Mouse (Mus musculus) MEL (cell line): ENCODE results near the gene Fam57a. TPM values are rescaled to one million over a fixed set of nuclear protein-coding genes. Genes with fewer than 3 reads are reported as not detected.
A peak's percentile ranks its signal among the peaks of the same experiment; 100 is the strongest.

Source experiments
- DNase-seq: peaks from one replicate; pipeline ENCODE4 v3.0.0; 2011; ENCODE audit warnings: low read depth, low spot score
- H3K27ac ChIP-seq: 2 replicates; pipeline ENCODE4 v1.5.1; 2012; ENCODE audit warnings: low read depth, mild to moderate bottlenecking, control low read depth, low read length, moderate library complexity; ENCODE audit not compliant: control insufficient read depth
- H3K27me3 ChIP-seq, 2 experiments: fragments of 150-350 bp in 1 of 2; sonication (generic) in 1 of 2; 2 replicates each; pipeline ENCODE4 v1.6.1; 2012; ENCODE audit warnings: low read length in 2 of 2, mild to moderate bottlenecking in 2 of 2, improper control_type of control experiment in 1 of 2, moderate library complexity in 1 of 2; ENCODE audit not compliant: insufficient read depth in 2 of 2, control insufficient read depth in 1 of 2
- H3K36me3 ChIP-seq, 2 experiments: 2 replicates each; pipeline ENCODE4 v1.6.1; 2012 to 2014; ENCODE audit warnings: low read length in 2 of 2, improper control_type of control experiment in 1 of 2, inconsistent platforms in 1 of 2, mild to moderate bottlenecking in 1 of 2; ENCODE audit not compliant: insufficient read depth in 2 of 2, control insufficient read depth in 1 of 2
- H3K4me1 ChIP-seq, 2 experiments: fragments of 150-350 bp in 1 of 2; sonication (generic) in 1 of 2; 2 replicates each; pipeline ENCODE4 v1.6.1; 2012; ENCODE audit warnings: low read length in 2 of 2, improper control_type of control experiment in 1 of 2, mild to moderate bottlenecking in 1 of 2; ENCODE audit not compliant: insufficient read depth in 2 of 2, control insufficient read depth in 1 of 2
- H3K4me3 ChIP-seq, 2 experiments: fragments of 150-350 bp in 1 of 2; sonication (generic) in 1 of 2; 2 replicates each; pipeline ENCODE4 v1.5.1; 2012; ENCODE audit warnings: low read depth in 2 of 2, low read length in 2 of 2, mild to moderate bottlenecking in 2 of 2, moderate library complexity in 2 of 2, control low read depth in 1 of 2, improper control_type of control experiment in 1 of 2; ENCODE audit not compliant: control insufficient read depth in 1 of 2, insufficient read depth in 1 of 2
- H3K79me2 ChIP-seq: 2 replicates; pipeline ENCODE4 v1.6.1; 2012; ENCODE audit warnings: mild to moderate bottlenecking, low read length, moderate library complexity; ENCODE audit not compliant: control insufficient read depth, poor library complexity, insufficient read depth
- H3K9ac ChIP-seq: 2 replicates; pipeline ENCODE4 v1.6.1; 2012; ENCODE audit warnings: low read depth, mild to moderate bottlenecking, control low read depth, low read length, moderate library complexity; ENCODE audit not compliant: control insufficient read depth, poor library complexity, severe bottlenecking
- H3K9me3 ChIP-seq: fragments of 150-350 bp; sonication (generic); replicated peaks from 2 replicates; pipeline ENCODE4 v1.6.1; 2012; ENCODE audit warnings: mild to moderate bottlenecking, low read length, improper control_type of control experiment, moderate library complexity; ENCODE audit not compliant: insufficient read depth
- BHLHE40 ChIP-seq: IDR thresholded peaks from 2 replicates; pipeline ENCODE4 v1.6.1; 2012; ENCODE audit warnings: low read depth, mild to moderate bottlenecking, inconsistent platforms, low read length, improper control_type of control experiment, borderline replicate concordance
- CHD1 ChIP-seq: IDR thresholded peaks from 2 replicates; pipeline ENCODE4 v1.6.1; 2012; ENCODE audit warnings: low read depth, mild to moderate bottlenecking, inconsistent platforms, low read length, improper control_type of control experiment
- CHD2 ChIP-seq: IDR thresholded peaks from 2 replicates; pipeline ENCODE4 v1.6.1; 2011; ENCODE audit warnings: low read length, improper control_type of control experiment
- CTCF ChIP-seq, 3 experiments: IDR thresholded peaks in 2 of 3; conservative IDR thresholded peaks in 1 of 3; 2 replicates each; pipeline ENCODE4 v1.5.1; 2011 to 2012; ENCODE audit warnings: low read length in 3 of 3, low read depth in 2 of 3, mild to moderate bottlenecking in 2 of 3, improper control_type of control experiment in 1 of 3, inconsistent platforms in 1 of 3, mixed read lengths in 1 of 3, moderate library complexity in 1 of 3; ENCODE audit not compliant: control insufficient read depth in 1 of 3, insufficient read depth in 1 of 3, poor library complexity in 1 of 3, severe bottlenecking in 1 of 3
- E2F4 ChIP-seq: IDR thresholded peaks from 2 replicates; pipeline ENCODE4 v1.6.1; 2011; ENCODE audit warnings: low read depth, low read length, improper control_type of control experiment, borderline replicate concordance
- ELF1 ChIP-seq: IDR thresholded peaks from 2 replicates; pipeline ENCODE4 v1.6.1; 2014; ENCODE audit warnings: low read depth, mild to moderate bottlenecking, inconsistent platforms, low read length, improper control_type of control experiment, moderate library complexity
- EP300 ChIP-seq, 2 experiments: IDR thresholded peaks; 2 replicates each; pipeline ENCODE4 v1.6.1; 2011; ENCODE audit warnings: improper control_type of control experiment in 2 of 2, low read length in 2 of 2, low read depth in 1 of 2, mild to moderate bottlenecking in 1 of 2
- GATA1 ChIP-seq: IDR thresholded peaks from 2 replicates; pipeline ENCODE4 v1.6.1; 2011; ENCODE audit warnings: low read depth, low read length, improper control_type of control experiment
- HCFC1 ChIP-seq: IDR thresholded peaks from 2 replicates; pipeline ENCODE4 v1.6.1; 2012; ENCODE audit warnings: low read depth, mild to moderate bottlenecking, inconsistent platforms, low read length, improper control_type of control experiment, moderate library complexity
- JUND ChIP-seq: IDR thresholded peaks from 2 replicates; pipeline ENCODE4 v1.6.1; 2011; ENCODE audit warnings: low read depth, mild to moderate bottlenecking, improper control_type of control experiment, low read length
- MAFK ChIP-seq: IDR thresholded peaks from 2 replicates; pipeline ENCODE4 v1.6.1; 2011; ENCODE audit warnings: low read depth, mild to moderate bottlenecking, low read length, improper control_type of control experiment, borderline replicate concordance
- MAZ ChIP-seq: IDR thresholded peaks from 2 replicates; pipeline ENCODE4 v1.6.1; 2012; ENCODE audit warnings: low read depth, mild to moderate bottlenecking, inconsistent platforms, low read length, improper control_type of control experiment
- MXI1 ChIP-seq: IDR thresholded peaks from 2 replicates; pipeline ENCODE4 v1.6.1; 2011; ENCODE audit warnings: mild to moderate bottlenecking, low read depth, low read length, improper control_type of control experiment
- MYB ChIP-seq: IDR thresholded peaks from 2 replicates; pipeline ENCODE4 v1.6.1; 2011; ENCODE audit warnings: mild to moderate bottlenecking, low read depth, low read length, improper control_type of control experiment
- NELFE ChIP-seq: IDR thresholded peaks from 2 replicates; pipeline ENCODE4 v1.6.1; 2011; ENCODE audit warnings: low read depth, low read length, improper control_type of control experiment
- POLR2A ChIP-seq, 2 experiments: IDR thresholded peaks; 2 replicates each; pipeline ENCODE4 v1.6.1; 2011 to 2012; ENCODE audit warnings: low read length in 2 of 2, mild to moderate bottlenecking in 2 of 2, control low read depth in 1 of 2, improper control_type of control experiment in 1 of 2, low read depth in 1 of 2, moderate library complexity in 1 of 2; ENCODE audit not compliant: control insufficient read depth in 1 of 2, insufficient read depth in 1 of 2, poor library complexity in 1 of 2
- POLR2AphosphoS2 ChIP-seq: IDR thresholded peaks from 2 replicates; pipeline ENCODE4 v1.6.1; 2011; ENCODE audit warnings: low read length, improper control_type of control experiment
- RAD21 ChIP-seq: IDR thresholded peaks from 2 replicates; pipeline ENCODE4 v1.6.1; 2011; ENCODE audit warnings: mild to moderate bottlenecking, low read depth, low read length, improper control_type of control experiment
- SMC3 ChIP-seq: IDR thresholded peaks from 2 replicates; pipeline ENCODE4 v1.6.1; 2011; ENCODE audit warnings: low read depth, low read length, improper control_type of control experiment
- TBP ChIP-seq: IDR thresholded peaks from 2 replicates; pipeline ENCODE4 v1.8.0; 2011; ENCODE audit warnings: low read depth, low read length, improper control_type of control experiment
- USF1 ChIP-seq: IDR thresholded peaks from 2 replicates; pipeline ENCODE4 v1.6.1; 2014; ENCODE audit warnings: low read depth, mild to moderate bottlenecking, inconsistent platforms, low read length, improper control_type of control experiment, moderate library complexity
- USF2 ChIP-seq, 2 experiments: IDR thresholded peaks; 2 replicates each; pipeline ENCODE4 v1.6.1; 2011 to 2012; ENCODE audit warnings: improper control_type of control experiment in 2 of 2, low read length in 2 of 2, borderline replicate concordance in 1 of 2, inconsistent platforms in 1 of 2, low read depth in 1 of 2, mild to moderate bottlenecking in 1 of 2; ENCODE audit not compliant: insufficient read depth in 1 of 2
- ZC3H11A ChIP-seq: IDR thresholded peaks from 2 replicates; pipeline ENCODE4 v1.6.1; 2012; ENCODE audit warnings: low read depth, mild to moderate bottlenecking, inconsistent platforms, low read length, improper control_type of control experiment
- ZKSCAN1 ChIP-seq: IDR thresholded peaks from 2 replicates; pipeline ENCODE4 v1.6.1; 2012; ENCODE audit warnings: low read depth, mild to moderate bottlenecking, inconsistent platforms, low read length, improper control_type of control experiment, moderate library complexity
- ZMIZ1 ChIP-seq: IDR thresholded peaks from 2 replicates; pipeline ENCODE4 v1.6.1; 2012; ENCODE audit warnings: low read depth, mild to moderate bottlenecking, inconsistent platforms, low read length, improper control_type of control experiment, moderate library complexity
- ZNF384 ChIP-seq: IDR thresholded peaks from 2 replicates; pipeline ENCODE4 v1.6.1; 2012; ENCODE audit warnings: low read depth, mild to moderate bottlenecking, inconsistent platforms, low read length, improper control_type of control experiment
- polyA plus RNA-seq, 2 experiments: library from polyadenylated mRNA; stranded (reverse) in 1 of 2; unstranded in 1 of 2; fragments of >175 nt in 1 of 2; fragments of >200 nt in 1 of 2; gene quantifications; 2 replicates each; pipeline versions ENCODE4 v1.2.1 to v1.2.4; 2012; ENCODE audit warnings: low replicate concordance in 2 of 2, low read depth in 1 of 2; ENCODE audit not compliant: insufficient read length in 2 of 2, insufficient read depth in 1 of 2, missing spikeins in 1 of 2
- total RNA-seq: library from RNA; depleted of rRNA; stranded (reverse); fragments of 300-350 nt; gene quantifications from 2 replicates; pipeline ENCODE4 v1.2.3, GENCODE M21; 2012

Fam57a gene
- total and polyA plus RNA-seq, 3 experiments, result 8.5 to 8.8 TPM; not detected in 1

GRCm38 (mm10) chr11:76253145-76253917, 73.9 kb downstream of the Fam57a start (continued):
- no peak; the same call in 1 of the 2 replicates for TF ChIP-seq HCFC1
- TF ChIP-seq JUND, result no peak
- no peak for TF ChIP-seq ZMIZ1
- no peak for TF ChIP-seq MXI1
- no peak for TF ChIP-seq MYB
- no peak for TF ChIP-seq USF2 (IDR thresholded peaks at IDR 0.05; ENCODE audit: borderline replicate concordance in 1 of 2, insufficient read depth in 1 of 2, low read depth in 1 of 2, low read length in 2 of 2)
- TF ChIP-seq ELF1, result no peak
- TF ChIP-seq RAD21, result peak; percentile 89
- no peak for TF ChIP-seq USF1
- no peak for TF ChIP-seq ZNF384
- no peak for TF ChIP-seq MAFK

GRCm38 (mm10) chr11:76253918-76254264, 74.4 kb downstream of the Fam57a start:
- Histone ChIP-seq H3K4me1 (no peaks in the 10 kb centered on the region), H3K9ac (no peak overlapping the region), H3K9me3 (no peaks in the 10 kb centered on the region), H3K36me3 (no peaks in the 10 kb centered on the region; a peak in 1 of 4 replicates), H3K4me3 (no peak overlapping the region), H3K27me3 (no peaks in the 10 kb centered on the region), H3K27ac (no peak overlapping the region), H3K79me2 (no peaks in the 10 kb centered on the region)
- 0 out of 2 replicates have a peak, but pooled peaks have one; percentile 47 for TF ChIP-seq POLR2AphosphoS2
- no peak for TF ChIP-seq MYB
- no peak for DNase-seq

- Histone ChIP-seq H3K27me3 (no peaks in the 10 kb centered on the region), H3K79me2 (no peaks in the 10 kb centered on the region), H3K36me3 (no peaks in the 10 kb centered on the region; a peak in 1 of 4 replicates), H3K4me3 (no peak overlapping the region), H3K9ac (no peak overlapping the region), H3K27ac (no peak overlapping the region), H3K4me1 (no peaks in the 10 kb centered on the region), H3K9me3 (no peaks in the 10 kb centered on the region)
- TF ChIP-seq GATA1, result no peak
- no peak for TF ChIP-seq MAFK
- no peak for TF ChIP-seq SMC3
- no peak for TF ChIP-seq MAZ
- TF ChIP-seq ZC3H11A, result no peak
- no peak for TF ChIP-seq E2F4
- no peak for TF ChIP-seq USF1
- no peak for TF ChIP-seq CHD2
- TF ChIP-seq POLR2A (IDR thresholded peaks at IDR 0.05; ENCODE audit: control insufficient read depth in 1 of 2, insufficient read depth in 1 of 2, low read depth in 1 of 2, low read length in 2 of 2, poor library complexity in 1 of 2), result no peak
- TF ChIP-seq EP300 (IDR thresholded peaks at IDR 0.05; ENCODE audit: low read depth in 1 of 2, low read length in 2 of 2), result no peak
- TF ChIP-seq TBP, result no peak
- no peak for TF ChIP-seq ELF1
- TF ChIP-seq CHD1, result no peak
- TF ChIP-seq ZKSCAN1, result no peak
- TF ChIP-seq NELFE, result no peak
- no peak for TF ChIP-seq BHLHE40
- TF ChIP-seq CTCF (IDR thresholded peaks at IDR 0.05 in 2 of 3, conservative IDR thresholded peaks at IDR 0.05 in 1 of 3; ENCODE audit: control insufficient read depth in 1 of 3, insufficient read depth in 1 of 3, low read depth in 2 of 3, low read length in 3 of 3, poor library complexity in 1 of 3, severe bottlenecking in 1 of 3), result no peak
- TF ChIP-seq JUND, result no peak
- no peak for TF ChIP-seq RAD21
- DNase-seq, result no peak
Observed at GRCm38 (mm10) chr11:76255431-76256001, 76.0 kb downstream of the Fam57a start.
